Mouse (Mus musculus) cerebellum, adult 8-10 months (tissue): Measurements from ENCODE around the gene Hoxd9.

Experiments used
- DNase-seq: peaks from one replicate; pipeline ENCODE4 v3.0.0; 2022

Hoxd9 gene

DNA sequence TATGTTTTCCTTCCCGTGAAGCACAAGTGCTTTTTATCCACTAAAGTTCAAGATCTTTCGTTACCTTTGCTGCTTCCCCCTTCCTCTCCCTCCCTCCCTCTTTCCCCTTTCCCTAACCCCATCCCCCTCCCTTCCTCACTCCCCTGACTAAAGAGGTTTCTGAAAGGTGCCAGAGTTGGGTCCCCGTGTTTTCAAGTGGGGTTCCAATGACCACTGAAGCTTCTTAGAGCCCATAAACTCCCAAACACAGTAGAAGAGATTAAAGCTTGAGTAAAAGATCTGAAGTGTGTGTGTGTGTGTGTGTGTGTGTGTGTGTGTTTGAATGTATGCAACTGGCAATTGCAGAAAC lies 28.3 kb upstream of the Hoxd9 start:
- no peak for DNase-seq

DNA sequence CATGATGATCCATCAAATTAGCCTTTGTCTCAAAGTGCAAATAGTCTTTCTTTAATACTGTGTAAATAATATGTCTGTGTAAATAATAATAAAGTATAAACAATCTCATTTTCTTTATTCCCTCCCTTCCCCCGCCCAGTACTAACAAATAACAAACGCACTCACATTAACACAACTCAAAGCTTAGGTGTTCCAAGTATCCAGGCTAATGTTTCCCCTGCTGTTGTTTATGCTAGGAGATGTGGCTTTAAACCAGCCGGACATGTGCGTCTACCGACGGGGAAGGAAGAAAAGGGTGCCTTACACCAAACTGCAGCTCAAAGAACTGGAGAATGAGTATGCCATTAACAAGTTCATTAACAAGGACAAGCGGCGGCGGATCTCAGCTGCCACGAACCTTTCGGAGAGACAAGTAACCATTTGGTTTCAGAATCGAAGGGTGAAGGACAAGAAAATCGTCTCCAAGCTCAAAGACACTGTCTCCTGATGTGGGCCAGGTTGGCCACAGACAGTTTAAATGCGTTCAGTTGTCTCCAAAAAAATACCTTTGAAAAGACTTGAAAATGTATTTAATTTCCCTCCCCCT lies 27.8 kb upstream of the Hoxd9 start:
- DNase-seq: no peak

DNA sequence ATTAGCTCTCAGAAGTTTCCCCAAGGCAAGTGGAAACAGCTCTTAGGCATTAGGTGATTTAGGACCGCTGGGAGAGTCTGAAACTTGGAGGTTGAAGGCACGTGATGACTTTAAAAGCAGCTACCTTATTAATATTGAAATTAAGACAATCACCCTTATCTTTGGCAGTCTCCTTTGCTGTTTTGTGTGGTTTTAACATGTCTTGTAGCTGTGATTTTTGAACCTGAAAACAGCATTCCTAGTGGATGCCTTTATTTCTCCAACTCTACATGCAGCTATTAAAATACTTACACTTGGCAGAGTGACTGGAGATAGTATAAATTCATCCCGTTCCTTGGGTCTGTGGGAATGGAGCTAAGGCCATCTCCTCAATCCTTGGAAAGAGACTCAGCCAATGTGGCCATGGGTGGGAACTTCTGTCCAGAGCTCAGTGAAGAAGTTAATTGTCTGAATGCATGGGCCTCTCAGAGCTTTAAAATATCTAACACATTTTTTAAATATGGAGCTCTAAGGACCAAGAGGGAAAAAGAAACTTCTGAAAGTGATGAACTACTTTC lies 26.8 kb upstream of the Hoxd9 start:
- DNase-seq: no peak

DNA sequence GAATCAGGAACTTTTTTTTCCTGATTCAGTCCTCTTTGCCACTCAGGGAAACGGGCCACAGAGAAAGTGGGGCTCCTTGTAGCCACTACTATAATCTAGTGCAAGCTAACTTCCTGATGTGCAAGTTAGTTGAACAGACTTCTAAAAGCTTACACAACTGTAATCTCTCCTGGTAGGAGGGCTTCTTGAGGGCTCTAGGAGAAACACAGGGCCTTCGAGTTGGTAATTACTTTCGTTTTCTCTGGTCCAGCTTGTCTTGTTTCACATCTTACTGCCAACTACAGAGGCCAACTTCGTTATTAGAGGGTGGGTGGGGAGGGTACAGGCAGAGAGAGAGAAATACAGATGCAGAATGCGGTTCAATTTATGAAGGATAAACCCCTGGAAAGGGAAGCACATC lies 25.7 kb upstream of the Hoxd9 start:
- DNase-seq: no peak

DNA sequence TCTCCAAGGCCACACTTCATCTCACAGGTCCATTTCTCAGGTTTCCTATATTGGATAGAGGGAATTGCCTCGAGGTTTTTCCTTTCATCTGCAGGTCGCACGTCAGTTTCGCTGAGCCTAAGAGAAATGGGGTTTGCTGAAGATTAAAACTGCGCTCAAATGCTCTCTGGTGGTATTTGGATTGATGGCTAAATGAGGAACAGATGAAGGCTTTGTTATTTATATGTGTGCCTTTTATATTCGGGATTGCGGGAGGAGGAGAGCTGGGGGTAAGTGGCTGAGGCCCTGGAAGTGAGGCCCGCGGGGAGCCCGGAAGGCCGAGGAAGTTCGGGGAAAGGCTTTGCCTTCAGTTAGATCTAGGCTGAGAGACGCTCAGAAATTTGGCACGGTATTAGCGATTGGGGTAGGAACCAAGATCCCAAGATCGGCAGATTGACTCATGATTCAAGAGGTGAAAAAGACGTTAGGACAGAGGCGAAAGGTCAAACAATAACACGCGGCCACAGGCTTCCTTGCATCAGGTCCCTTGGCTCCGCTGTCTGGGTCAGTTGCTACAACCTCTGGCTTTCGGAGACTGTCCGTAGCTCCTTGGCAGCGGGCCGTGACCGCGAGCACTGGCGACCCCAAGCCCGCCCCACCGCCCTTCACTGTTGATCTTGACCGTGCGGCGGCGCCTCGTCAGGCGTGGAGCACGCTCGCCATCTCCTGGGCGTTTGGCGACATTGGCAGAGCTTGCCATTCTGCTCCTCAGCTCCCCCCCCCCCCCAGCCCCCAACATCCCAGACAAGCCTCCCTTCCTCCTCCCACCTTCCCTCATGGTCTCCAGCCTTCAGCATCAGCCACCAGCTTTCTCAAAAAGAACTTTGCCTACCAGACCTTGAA lies 24.8 kb upstream of the Hoxd9 start:
- DNase-seq: no peak

DNA sequence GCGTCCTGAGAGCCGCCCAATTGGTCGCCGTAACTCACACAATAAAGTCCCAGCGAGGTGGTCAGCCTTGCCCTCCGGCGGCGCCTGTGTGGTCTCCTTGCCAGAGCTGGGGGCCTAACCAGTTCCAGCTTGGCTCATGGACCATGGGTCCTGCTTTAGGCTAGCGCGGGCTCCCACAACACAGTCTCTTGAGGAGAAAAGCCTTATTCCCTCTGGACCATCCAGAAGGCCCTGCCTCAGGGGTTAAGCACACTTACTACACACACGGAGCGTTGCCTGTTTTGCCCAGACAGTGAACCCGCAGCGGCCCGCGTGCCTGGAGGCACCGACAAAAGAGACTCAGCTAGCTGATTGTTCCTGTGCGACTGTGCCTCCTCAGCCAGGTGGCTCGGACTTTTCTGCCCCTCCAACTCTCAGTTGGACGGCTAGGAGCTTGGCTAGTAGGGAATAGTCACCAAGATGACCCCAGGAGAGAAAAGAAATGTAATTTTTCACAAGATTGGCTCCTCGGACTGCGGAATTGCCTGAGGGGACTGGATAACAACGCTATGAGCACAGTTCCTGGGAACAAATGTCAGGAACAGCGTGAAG lies 23.6 kb upstream of the Hoxd9 start:
- DNase-seq: no peak

DNA sequence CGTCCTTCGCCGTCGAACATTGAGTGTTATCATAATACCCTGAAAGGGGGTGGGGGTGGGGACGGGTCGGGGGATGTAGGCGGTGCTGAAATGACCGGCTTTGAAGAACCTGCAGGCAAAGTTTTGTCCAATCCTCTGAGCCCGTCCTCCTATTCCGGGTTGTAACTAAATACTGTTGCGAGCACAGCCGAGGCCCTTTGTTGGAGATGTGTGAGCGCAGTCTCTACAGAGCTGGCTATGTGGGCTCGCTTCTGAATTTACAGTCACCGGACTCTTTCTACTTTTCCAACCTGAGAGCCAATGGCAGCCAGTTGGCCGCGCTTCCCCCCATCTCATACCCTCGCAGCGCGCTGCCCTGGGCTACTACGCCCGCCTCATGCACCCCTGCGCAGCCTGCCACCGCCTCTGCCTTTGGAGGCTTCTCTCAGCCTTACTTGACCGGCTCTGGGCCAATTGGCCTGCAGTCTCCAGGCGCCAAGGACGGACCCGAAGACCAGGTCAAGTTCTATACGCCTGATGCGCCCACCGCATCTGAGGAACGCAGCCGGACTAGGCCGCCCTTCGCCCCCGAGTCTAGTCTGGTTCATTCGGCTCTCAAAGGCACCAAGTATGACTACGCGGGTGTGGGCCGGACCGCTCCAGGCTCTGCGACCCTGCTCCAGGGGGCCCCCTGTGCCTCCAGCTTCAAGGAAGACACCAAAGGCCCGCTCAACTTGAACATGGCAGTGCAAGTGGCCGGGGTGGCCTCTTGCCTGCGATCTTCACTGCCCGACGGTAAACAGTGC lies 22.5 kb upstream of the Hoxd9 start, which contains the start of gene Hoxd12:
Gene Hoxd12 (plus strand): TSS at position 133 of the 785 bp plus-strand sequence.
- no peak for DNase-seq

DNA sequence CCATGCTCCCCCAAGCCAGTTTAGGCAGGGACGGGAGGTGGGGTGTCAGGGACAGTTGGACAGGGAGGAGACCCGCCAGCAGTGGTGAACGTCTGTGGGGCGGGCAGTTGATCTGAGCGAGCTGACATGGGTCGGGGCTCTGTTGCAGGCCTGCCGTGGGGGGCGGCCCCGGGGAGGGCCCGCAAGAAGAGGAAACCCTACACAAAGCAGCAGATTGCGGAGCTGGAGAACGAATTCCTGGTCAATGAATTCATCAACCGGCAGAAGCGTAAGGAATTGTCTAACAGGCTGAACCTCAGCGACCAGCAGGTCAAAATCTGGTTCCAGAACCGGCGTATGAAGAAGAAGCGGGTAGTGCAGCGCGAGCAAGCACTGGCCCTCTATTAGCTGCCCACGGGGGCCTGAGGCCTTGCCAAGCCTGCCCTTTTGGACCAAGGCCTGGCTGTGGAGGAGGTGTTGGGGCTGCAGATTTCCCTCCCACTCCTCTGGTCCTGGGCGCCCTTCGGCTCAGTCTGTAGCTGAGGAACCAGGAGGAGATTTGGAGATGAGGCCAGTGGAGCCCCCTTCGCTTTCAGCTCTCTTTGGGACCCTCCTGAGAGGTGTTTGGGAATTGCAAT lies 21.8 kb upstream of the Hoxd9 start:
- DNase-seq: no peak

DNA sequence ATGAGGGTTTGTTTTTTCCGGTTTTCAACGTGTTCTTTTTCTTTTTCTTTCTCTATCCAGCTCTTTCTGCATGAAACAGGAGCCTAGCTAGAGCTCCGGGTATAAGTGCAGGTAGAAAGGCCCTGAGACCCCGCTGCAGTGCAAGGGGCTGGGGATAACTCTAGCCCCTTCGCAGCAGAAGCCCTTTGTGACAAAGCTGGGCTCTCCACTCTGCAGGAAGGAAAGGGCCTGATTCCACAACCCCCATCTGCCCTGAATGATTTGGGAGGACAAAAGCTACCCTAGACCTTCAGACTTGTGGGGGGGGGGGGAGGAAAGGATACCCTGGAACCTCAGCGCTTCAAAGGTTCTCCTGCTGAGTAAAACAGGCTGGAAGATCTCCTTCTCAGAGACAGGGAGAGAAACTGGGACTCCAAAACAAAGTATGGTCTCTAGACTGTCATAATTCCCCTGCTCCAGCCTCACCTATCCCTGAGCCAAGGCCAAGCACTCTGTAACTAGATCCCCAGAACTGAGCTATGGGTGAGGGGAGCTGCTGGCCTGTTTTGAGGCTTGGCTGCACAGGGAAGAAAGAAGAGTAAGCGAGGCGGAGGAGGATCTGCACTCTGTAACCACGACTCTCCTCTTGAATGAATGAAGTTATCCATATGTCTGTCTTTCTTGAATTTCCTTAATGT lies 21.0 kb upstream of the Hoxd9 start:
- no peak for DNase-seq

DNA sequence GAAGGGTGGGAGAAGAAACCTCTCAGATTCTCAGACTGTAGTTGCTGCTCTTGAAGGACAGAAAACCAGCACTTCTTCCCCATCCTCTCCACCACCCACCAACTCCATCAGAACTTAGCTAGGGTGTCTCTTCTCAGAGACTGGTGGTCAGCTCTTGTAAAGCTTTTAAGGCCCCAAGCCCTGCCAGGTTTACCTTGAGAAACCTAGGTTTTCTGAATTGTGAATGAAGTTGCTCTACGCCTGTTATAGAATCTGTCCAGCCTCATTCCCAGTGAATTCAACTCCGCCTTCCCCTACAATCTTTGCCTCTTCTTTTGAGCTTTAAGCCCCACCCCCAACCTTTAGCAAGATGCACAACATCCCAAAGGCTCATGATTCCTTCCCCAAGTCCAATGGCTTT lies 20.4 kb upstream of the Hoxd9 start:
- DNase-seq: no peak

DNA sequence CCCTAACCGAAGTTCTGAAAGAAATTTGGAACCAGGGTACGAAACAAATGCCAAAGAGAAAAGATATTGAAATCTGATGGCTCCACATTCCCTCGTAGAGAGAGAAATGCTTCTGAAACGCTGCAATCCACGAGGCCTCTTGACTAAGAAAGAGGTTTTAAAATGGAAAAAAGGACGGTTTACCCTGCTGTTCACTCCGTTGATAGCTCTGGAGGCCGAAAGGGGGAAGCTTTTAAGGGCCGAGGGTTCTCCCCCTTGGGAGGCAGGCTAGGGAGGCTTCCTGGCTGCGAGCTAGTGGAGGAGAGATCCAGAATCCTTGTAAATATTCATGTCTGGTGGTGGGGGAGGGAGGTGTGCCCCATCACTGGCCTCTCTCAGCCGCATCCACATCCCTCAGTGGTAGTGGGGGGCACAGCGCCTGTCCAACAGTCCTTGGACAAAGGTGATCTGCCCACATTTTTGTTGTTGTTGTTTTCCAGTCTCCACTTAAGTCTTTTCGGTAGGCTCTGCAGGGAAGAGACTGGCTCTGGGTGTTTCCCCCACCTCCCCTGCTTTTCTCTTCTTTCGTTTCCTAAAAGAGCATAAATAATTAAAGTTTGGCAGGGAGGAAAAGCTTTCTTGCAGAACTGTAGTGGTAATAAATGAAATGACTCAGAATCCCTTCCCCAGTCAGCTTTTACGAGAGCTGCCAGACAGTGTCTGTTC lies 18.5 kb upstream of the Hoxd9 start, which contains the start of gene Hoxd11:
Gene Hoxd11 (plus strand): TSS at position 667 of the 705 bp plus-strand sequence.
- no peak for DNase-seq

DNA sequence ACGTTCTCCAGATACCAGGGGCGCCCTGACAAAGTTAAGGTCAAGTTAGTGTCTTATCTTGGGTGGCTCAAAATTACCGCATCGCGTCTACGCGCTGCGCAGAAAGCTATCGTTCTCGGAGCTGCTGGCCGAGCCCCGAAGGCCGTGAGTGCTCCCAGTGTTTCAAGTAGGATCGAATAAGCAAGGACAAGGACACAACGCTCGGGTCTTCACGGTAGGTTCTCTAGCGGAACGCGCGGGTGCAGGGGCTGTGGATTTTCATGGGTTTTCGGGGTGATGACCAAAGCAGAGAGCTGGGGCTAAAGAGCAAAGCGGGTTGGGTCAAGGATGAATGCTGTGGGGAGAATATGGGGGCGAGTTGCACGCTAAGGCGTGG lies 17.9 kb upstream of the Hoxd9 start:
- DNase-seq: no peak

DNA sequence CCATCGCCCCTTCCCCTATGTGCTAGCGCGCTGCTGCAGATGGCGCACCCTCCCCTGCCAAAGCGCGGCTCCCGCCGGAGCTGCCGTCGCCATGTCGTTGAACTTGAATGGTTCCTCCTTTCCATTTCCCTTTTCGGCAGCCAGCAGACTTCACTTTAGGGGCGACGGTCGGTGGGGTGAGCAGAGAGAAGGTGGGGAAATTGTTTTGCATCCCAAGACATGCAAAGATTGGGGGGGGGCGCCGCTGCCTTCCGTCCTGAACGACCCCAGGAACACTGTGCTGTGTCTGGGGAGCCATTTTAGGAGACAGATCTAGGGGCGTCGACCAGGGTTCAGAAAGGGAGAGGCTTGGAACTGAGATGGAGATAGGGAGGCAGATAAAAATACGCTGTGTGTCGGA lies 17.5 kb upstream of the Hoxd9 start:
- no peak for DNase-seq

DNA sequence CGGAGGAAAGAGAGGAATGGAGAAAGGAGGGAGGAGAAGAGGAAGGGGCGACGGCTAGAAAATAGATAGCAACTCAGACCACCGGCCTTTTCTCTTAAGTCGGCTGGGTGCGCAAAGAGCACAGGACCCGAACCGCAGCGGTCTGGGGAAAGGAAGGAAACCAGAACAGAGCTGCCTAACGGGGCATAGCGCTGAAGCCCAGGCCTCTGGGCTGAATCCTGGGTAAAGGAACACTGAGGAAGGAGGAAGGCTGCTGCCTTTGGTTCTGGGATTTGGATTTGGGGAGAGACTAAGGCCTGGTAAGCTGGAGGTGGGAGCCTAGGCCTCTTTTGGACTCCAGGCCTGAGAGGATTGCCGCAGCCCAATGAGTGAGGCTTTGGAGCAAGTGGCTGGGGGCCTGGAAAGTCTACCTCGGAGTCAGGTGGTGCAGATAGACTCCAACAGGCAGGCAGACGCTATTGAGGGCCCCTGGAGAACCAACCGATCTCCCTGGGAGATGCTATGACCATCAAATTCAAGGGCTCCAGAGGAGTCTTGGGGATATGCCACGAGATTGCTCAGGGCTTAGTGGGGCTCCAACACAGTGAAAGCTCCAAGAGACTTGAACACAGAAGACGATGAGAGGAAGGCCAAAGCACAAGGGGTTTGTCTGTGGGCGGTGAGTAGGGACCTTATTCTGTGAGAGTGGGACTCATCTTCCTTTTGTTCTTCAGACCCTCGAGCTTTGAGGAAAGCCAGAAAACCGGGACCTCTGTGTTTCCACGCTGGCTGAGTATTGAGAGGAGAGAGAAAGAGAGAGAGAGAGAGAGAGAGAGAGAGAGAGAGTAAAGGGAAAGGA lies 16.7 kb upstream of the Hoxd9 start:
- DNase-seq: no peak

DNA sequence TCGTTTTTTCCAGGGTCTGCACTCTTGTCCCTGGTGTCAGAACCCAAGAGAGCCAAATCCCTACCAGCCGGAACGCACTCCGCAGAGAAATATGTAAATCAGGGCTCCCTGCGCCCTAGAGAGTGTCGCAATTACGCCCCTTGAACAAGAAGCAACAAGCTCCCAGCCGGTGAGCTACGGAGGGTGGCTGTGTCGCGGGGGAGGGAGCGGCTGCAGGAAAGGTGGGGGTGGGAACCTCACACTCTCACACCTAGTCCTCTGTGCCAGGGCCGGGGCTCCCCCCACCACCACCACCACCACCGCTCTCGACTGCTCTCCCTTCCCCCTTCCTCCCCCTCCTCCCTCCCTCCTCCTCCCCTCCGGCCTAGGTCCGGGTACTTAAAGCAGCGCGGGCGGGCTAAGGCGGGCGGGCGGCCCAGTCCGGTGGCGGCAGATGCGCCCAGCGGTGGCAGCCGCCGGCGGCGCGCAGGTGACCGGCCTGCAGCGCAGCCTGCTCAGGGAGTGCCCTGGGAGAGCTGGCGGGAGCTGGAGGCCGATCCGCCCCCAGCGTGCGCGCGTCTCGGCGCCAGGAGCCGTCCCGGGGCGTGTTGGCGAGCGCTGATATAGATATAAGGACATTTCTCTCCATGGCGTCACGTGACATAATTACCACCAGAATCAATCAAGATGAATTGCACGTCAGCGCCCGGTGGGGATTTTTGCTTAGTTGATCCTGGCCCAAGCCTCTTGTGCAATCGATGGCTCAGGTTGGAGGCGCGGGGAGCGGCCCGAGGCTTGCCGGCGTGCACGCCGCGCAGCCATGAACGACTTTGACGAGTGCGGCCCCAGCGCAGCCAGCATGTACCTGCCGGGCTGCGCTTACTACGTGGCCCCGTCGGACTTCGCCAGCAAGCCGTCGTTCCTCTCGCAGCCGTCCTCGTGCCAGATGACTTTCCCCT lies 15.7 kb upstream of the Hoxd9 start:
- no peak for DNase-seq

DNA sequence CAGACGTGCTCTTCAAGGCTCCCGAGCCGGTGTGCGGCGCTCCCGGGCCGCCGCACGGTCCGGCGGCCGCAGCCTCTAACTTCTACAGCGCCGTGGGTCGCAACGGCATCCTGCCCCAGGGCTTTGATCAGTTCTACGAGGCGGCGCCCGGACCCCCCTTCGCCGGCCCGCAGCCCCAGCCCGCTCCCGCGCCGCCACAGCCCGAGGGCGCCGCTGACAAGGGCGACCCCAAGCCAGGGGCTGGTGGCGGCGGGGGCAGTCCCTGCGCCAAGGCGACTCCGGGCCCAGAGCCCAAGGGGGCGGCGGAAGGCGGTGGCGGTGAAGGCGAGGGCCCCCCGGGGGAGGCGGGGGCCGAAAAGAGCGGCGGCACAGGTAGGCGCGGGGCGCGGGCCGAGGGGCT lies 14.7 kb upstream of the Hoxd9 start:
- no peak for DNase-seq

DNA sequence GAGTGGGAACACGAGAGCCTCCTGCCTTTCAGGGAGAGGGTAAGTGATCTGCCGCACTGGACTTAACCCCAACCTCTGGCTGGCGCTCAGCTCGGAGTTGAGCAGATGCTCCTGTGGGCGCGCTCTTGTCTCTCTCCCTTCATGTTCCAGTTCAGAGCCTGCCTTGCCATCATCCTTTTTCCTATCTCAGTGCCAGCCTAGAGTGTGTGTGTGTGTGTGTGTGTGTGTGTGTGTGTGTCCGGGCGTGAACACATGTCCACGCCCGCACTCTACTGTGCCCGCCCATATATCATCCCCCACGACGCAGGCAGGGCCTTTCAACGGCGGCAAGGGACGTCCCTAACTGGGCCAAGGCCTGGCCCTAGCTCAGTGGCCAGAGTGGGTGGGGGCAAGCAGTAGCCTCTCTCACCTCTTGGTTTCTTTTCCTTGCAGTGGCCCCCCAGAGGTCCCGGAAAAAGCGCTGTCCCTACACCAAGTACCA lies 14.0 kb upstream of the Hoxd9 start:
- DNase-seq: no peak

DNA sequence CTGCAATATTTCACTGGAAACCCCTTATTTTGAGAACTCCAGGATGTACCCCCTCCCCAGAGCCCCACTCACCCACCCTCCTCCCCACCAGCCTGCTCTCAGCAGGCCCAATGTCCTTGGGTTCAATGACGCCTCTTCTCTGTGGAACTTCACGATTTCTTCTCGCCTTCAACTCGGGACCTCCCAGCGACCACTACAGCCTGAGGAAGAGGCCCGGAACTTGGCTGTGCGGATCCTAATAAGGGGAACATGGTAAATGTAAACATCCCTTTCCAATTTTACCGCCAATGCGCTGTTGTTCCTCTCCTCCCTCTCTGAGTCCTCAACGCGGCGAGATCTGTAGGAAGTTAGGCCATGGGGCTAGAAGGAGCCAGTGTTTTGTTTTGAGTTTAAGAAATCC lies 13.4 kb upstream of the Hoxd9 start:
- no peak for DNase-seq

DNA sequence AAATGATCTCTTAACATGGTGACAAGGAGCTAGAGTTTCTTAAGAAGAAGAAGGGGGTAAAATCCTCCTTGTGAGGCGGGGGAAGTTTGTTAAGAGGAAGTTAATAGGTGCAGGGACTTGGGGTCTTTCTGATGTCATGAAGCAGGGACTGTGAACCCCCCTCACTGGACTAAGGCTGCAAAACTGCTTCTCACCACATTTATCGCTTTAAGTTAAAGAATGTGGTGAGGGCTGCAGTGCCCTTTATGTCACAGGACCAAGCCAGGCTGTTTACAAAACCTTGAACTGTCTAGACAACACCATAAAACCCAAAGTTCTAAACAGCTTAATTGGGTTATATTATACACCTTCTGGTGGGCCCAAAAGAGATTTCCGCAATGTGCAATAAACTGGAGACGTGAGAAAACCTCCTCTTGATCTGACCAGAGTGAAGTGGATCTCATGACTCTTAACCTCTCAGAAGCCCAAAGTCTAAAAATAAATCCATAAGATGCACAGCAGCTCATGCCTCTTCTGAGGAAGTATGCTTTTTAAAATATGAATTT lies 12.4 kb upstream of the Hoxd9 start:
- DNase-seq: no peak
